Mouse (Mus musculus) megakaryocyte-erythroid progenitor cell, adult 5-6 weeks (primary cell): ENCODE data around the gene Rnf181. TPM values are rescaled to one million over a fixed set of nuclear protein-coding genes. Genes with fewer than 3 reads are reported as not detected.

Source experiments
- ATAC-seq: replicated peaks from 2 replicates; pipeline ENCODE4 v1.8.0; 2016; ENCODE audit warnings: mild to moderate bottlenecking, inconsistent platforms; ENCODE audit not compliant: severe bottlenecking, poor library complexity, low FRiP score, low TSS enrichment
- total RNA-seq, 2 experiments: library from RNA; stranded (forward) in 1 of 2; stranded (reverse) in 1 of 2; fragments of 200-1000, 215-1000 nt in 1 of 2; fragments of >200 nt in 1 of 2; fragmentation: Nextera tagmentation in 1 of 2; gene quantifications; 2 replicates each; pipeline ENCODE4 v1.2.3; 2014 to 2017

Rnf181 gene
- 82.6 and 91.5 TPM in 2 replicates for total RNA-seq (2014; fragmentation: Nextera tagmentation)
- total RNA-seq (2017): 34.8 and 55.5 TPM in 2 replicates

GRCm38 (mm10) chr6:72366844-72367443 lies at the start of gene Rnf181:
Gene Rnf181 (minus strand): TSS chr6:72366956.
- ATAC-seq: no peak

GRCm38 (mm10) chr6:72415964-72416772 lies 49.4 kb upstream of the Rnf181 start:
- ATAC-seq: no peak

DNA sequence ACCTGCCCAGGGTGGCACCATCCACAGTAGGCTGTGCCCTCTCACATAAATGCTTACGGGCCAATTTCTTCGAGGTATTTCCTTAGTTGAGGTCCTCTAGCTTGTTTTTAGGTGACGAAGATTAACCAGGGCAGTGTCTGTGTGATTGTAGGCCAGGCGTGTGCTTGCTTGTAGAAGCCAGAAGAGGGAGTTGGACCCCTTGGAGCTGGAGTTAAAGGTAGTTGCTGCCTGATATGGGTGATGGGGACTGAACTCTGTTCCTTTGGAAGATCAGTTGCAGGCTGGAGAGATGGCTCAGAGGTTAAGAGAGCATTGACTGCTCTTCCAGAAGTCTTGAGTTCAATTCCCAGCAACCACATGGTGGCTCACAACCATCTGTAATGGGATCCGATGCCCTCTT lies 48.4 kb upstream of the Rnf181 start:
- ATAC-seq: no peak; the same call in 1 of the 2 replicates

DNA sequence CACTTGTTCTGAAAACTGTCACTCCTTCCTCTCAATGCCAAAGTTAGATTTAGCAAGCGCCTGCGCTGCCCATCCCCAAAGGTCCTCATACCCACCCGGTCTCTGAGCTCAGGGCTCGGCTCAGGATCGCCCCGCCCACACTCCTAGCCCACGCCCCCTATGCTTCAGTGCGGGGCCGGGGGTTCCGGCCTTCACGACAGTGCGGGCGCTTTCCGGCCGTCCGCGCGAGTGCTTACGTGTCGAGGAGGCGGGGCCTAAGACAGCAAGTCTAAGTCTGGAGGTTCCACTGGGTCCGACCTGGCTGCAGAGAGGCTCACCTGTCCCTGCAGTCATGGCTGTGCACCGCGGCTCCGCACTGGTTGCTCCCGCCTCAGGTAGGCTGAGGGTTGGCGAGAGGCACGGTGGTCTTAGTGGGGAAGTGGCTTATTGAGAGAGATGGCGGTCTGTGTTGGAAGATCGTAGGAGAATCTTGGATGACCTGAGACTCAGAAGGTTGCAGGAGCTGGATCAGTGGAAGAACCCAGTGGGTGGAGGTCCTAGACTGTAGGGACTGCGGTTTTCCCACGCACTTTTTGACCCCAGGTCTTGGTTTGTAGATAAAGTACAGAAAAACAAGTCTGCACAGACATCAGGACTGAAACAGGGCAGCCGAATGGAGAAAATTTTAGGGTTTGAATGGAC lies 47.5 kb upstream of the Rnf181 start, which contains the start of gene Ggcx:
Gene Ggcx (plus strand): TSS at position 233 of the 681 bp plus-strand sequence.
- peak; percentile 94 for ATAC-seq

GRCm38 (mm10) chr6:72410518-72410917 lies 43.8 kb upstream of the Rnf181 start:
- no peak for ATAC-seq

DNA sequence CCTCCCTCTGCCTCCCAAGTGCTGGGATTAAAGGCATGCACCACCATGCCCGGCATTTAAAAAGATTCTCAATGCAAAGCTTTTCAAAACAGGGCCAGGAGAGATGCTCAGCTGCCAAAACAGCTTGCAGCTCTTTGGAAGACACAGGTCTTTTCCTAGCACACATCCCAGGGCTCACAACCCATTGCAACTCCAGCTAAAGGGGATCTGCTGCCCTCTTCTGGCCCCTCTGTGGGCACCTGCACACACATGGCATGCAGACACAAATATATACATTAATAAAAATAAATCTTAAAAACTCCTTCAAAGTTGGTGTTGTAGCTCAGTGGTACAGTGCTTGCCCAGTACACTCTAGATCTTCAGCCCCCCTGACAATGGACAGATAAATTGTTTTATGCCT lies 43.2 kb upstream of the Rnf181 start:
- ATAC-seq: no peak

GRCm38 (mm10) chr6:72409567-72409966 lies 42.8 kb upstream of the Rnf181 start:
- no peak for ATAC-seq

DNA sequence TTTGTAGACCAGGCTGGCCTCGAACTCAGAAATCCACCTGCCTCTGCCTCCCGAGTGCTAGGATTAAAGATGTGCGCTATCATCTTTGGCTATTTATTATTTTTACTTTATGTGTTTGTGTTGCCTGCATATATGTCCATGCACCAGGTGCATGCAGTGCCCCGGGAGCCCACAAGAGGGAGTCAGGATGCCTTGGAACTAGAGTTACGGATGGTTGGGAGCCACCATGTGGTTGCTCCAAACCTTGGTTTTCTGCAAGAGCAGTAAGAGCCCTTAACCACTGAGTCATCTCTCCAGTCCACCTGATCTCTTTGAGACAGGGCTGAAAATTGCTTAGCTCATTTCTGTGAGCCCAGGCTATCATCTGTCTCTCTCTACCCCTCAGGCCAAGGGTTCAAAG lies 40.4 kb upstream of the Rnf181 start:
- peak; percentile 96 for ATAC-seq

GRCm38 (mm10) chr6:72405356-72405755 lies 38.6 kb upstream of the Rnf181 start:
- ATAC-seq: no peak

DNA sequence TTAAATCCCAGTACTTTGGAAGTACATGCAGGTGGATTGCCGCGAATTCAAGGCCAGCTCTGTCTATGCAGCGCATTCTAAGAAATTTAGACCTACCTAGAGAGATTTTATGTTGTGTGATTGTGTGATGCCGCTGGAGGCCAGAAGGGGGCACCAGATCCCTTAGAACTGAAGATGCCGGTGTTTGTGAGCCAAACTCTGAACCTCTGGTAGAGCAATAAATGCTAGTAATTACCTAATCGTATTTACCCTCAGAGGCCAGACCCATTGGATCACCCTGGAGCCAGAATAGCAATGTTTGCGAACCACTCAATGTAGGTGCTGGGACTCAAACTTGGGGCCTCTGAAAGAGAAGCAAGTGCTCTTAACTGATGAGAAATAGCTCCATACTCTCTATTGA lies 35.1 kb upstream of the Rnf181 start:
- ATAC-seq: peak; percentile 72

GRCm38 (mm10) chr6:72399967-72400366 lies 33.2 kb upstream of the Rnf181 start:
- no peak for ATAC-seq

- no peak for ATAC-seq
Measured at GRCm38 (mm10) chr6:72396837-72397251, 30.1 kb upstream of the Rnf181 start.

DNA sequence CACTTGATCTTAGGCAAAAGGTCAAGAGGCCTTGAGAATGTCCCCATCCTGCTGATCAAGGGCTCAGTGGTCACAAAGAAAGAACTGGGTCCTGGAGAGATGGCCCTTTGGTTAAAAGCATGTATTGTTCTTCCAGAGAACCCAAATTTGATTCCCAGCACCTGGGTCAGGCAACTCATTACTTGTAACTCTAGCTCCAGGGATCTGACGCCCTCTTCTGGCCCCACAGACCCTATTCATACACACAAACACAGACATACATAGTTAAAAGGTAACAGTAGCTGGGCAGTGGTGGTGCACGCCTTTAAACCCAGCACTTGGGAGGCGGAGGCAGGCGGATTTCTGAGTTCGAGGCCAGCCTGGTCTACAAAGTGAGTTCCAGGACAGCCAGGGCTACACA lies 25.6 kb upstream of the Rnf181 start:
- no peak for ATAC-seq

DNA sequence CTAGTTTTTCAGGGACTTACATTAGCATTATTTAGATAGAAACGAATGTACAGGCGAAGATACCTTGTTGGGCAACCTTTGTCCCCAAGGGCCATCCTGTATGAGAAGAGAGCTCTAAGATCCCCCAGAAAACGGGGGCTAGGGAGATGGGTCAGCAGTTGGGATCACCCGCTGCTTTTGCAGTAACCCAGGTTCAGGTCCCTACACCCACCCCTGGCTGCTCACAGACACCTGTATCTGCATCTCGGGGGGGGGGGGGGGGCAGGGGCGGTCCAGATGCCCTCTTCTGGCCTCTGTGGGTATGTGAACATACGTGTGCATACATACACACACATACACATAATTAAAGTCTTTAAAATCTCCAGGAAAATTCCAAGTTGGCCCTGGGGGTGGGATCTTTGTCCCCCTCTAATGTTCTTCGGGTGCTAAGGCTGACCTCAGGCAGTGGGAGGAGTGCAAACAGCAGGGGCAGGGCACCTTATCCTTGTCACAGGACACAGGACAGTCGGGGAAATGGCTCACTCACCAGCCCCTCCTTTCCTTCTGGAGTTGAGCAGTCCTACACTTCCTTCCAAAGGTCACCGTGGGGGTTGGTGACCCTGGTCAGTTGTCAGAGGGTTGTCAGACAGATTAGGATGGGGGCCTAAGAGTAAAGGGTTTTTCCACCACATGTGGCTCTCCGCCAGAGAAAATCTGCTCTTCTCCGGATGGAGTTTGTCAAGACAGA lies 24.2 kb upstream of the Rnf181 start:
- ATAC-seq: peak; percentile 20; the same call in 1 of the 2 replicates

DNA sequence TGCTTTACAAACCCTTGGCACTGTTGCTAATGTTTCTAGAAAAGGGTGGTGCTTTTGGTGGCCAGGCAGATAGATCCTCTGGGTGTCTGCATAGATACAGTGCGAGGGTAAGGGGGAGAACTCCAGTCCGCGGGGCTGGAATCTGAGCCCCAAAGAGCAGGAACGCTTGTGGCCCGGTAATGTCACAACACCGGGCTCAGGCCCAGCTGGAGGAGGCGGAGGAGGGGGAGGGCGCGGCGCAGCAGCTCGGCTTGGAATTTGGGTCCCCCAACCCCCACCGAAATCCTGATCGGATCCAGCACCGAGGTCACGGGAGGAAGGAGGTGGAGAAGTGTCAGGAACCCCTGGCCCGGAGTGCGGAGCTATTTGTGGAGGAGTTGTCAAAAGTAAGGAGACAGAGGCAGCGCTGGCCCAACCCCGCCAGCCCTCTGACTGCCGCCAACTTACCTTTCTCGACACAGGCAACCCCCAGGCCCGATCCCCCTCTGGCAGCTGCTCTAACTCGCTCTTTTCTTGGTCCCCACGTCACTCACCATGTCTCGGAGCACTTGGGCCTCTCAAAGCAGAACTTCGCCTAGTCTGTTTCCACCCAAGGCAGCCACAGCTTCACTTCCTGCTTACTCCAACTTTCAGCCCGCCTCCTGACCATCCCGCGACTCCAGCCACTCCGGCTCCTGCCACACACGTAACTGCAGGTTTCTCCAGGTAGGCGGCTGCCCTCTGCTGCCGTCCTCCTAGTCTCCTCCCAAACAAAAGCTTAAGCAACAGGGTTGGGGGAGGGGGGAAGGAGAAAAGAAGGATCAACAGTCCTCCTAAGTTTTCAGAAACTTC lies 23.4 kb upstream of the Rnf181 start, which contains the start of gene Vamp8:
Gene Vamp8 (minus strand): TSS at position 763 of the 831 bp plus-strand sequence.
- peak; percentile 15; the same call in 1 of the 2 replicates for ATAC-seq

DNA sequence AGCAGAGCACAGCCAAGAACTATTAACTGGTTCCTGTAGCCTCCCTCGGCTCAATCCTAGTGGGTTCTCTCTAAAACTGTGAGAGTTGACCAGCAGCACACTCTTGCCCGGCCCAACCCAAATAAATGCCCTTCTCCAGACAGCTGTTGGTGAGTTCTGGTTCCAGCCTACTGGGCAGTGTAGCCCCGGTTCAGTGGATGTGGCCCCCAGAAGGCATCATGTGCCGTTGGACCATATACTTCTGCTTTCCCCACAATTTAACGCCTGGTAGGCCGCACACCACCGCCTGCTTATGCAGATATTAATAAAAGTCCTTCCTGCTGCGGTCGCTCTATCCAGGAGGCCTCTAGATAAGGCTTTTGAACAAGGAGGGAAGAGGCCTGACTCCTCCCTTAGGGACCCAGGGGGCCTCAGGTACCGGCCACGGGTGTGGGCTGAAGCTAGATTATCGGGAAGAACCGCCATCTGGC lies 22.8 kb upstream of the Rnf181 start:
- peak; percentile 85 for ATAC-seq

DNA sequence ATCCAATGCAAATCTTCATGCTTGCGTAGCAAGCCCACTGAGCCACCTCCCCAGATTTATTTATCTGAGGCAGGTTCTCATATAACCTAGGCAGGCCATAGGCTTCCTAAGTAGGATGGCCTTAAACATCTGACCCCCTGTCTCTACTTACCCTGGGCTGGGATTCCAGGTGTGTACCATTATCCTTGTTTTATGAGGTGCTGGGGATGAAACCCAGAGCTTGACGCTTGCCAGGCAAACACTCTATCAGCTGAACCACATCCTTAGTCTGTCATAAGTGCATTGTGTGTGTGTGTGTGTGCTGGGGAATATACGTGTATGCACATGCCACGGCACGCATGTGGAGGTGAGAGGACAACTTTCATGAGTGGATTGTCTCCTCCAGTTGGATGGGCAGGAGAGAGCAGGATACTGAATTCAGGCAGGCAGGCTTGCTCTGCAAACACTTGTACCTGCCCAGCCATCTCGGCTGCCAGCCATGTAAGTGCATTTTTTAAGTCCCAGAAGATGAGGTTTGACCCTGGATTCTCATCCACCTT lies 22.1 kb upstream of the Rnf181 start:
- ATAC-seq: no peak

DNA sequence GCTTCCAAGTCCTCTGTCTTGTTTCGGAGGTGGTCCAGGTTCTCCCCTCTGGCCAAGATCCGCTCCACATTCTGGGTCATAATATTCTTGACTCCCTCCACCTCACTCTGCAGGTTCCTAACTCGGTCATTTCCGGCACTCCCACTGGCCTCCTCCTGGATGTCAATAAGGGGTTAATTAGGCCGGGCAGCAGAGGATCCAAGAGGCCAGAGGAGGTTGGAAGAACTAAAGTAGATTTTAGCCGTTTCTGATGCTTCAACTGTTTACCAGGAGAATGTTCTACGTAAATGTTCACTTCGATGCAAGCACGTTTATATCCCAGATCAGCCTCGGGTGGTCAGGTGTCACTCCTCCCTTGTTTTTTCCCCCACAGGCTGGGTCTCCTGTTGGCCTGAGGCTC lies 21.5 kb upstream of the Rnf181 start:
- no peak for ATAC-seq
